Mouse (Mus musculus) regulatory T cell (primary cell): Measurements from ENCODE around the gene Lats2.

Experiments
- in situ Hi-C: fragments of 300-600 bp; cut with MboI, MseI; formaldehyde crosslinking; loops from one replicate; pipeline ENCODE4 v1.15.1; 2025; ENCODE audit warnings: high pct_unique_total_duplicates

Gene Lats2

DNA sequence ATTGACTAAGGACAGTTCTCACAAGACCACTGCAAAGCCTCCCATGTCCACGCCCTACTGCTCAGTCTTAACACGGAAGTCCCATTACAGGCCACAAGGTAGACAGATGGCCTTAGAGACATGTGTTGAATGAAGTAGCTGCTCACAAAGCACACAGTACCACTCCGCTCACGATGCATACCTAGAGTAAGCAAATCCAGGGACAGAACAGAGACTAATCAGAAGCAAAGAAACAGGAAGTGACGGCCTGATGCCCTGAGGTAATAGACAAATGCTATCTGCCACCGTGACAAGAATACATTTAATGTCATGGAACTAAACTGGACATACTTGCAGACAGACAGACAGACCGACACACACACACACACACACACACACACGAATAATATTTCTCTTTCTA lies 17.5 kb downstream of the Lats2 start:
- in situ Hi-C loops = no loop called here

DNA sequence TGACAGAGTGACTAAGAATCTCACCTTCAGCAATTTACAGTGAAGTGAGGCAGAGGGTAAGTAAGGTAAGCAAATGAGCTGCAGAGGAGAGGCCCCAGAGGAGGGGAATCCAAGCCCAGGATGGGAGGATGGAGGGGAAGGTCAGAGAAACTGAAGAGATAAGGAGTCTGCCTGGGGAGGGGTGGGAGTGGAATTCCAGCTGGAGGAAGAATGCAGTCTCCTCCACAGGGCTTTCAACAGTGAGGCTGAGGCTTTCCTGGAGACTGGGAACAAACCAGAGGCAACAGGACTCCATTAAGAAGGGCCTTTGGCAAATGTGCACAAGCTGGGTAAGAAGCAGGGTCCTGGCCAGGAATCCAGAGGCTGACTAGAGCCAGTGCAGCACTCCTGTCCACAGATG lies 21.1 kb downstream of the Lats2 start:
- in situ Hi-C loops = loop anchor here (5.0 kb wide), 1 partner anchor 65 kb away; no protein-coding TSS in a partner anchor

DNA sequence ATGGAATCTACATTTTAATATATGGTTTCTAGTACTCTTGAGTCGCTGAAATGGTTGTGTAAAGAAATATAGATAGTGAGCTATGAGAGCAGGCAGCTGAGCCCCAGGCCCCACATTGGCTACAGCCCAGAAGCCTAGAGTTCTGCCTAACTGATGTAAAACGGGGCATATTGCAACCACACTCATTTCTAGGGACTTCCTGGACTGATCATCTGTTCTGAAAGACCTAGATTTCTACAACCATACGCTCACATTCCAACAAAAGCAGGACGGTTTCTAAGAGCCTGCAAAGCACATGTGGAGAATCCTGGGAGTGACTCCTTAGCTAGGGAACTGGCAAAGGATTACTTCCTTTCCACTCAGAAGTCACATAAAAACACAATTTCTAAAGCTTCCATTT lies 22.0 kb downstream of the Lats2 start:
- in situ Hi-C loops = loop anchor here (5.0 kb wide), 1 partner anchor 66 kb away; no protein-coding TSS in a partner anchor

GRCm38 (mm10) chr14:57732668-57733293 lies 25.4 kb downstream of the Lats2 start:
- in situ Hi-C loops = no loop called here

DNA sequence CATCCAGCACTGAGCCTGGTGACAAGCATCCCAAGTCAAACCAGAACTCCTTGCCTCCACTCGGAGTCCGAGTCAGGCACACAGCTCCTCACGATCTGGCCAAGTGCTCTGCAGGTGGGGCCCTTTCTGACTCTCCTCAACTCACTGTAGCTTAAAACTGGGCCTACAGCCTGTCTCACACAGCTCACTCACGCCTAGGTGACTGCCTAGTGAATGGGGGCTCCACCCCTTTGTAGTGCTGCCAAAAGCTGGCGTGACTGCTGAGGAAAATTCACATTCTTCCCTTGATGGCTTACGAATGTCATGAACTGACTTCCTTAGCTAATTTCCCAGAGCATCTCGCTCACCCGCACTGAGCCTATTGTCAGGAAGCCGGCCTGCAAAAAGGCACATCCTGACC lies 27.7 kb downstream of the Lats2 start:
- in situ Hi-C loops = no loop called here

DNA sequence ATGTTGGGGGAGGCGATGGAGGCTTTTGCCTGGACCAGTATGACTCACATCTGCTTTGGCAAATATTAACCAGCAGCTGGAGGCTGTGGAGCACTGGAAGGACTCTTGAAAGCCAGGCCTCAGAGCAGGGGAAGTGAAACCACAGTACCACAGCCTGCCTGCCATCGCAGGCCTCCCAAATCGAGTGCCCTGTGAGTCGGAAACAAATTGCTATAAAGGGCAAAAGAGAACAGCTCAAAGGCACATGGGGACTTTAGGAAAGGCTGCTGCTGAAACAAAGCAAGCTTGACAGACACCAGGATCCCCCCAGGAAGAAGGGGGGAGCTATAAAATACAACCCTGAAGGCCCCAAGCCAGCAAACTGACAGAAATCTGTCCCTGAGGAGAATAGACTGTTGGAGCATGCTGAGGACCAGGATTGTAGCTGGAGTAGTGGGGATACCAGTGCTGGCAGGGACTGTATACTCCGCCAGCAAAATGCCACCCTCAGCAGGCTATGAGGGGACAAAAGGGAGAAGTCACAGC lies 28.2 kb downstream of the Lats2 start:
- in situ Hi-C loops = no loop called here

DNA sequence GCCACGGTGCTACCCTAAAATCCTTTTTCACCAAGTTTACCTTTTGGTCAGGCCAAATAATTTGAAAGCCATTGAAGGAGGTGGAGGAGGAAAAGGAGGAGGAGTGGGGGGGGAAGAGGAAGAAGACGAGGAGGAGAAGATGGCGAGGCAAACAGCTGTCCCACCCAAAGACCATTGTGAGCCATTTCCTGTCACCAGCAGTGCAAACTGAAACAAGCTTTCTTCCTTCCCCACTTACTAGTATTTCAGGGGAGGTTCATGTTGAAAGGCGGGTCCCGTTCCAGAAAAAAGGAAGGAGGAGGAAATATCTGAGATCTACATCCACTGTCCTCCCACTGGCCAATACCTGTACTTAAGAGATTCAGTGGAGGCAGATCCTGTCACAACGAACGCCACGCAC lies 28.8 kb downstream of the Lats2 start:
- in situ Hi-C loops = no loop called here

GRCm38 (mm10) chr14:57726172-57726571 lies 32.0 kb downstream of the Lats2 start:
- in situ Hi-C loops = no loop called here

- in situ Hi-C loops = no loop called here
These were observed 33.7 kb downstream of the Lats2 start for GRCm38 (mm10) chr14:57724473-57724872.

GRCm38 (mm10) chr14:57718245-57718644 lies 39.9 kb downstream of the Lats2 start:
- in situ Hi-C loops = no loop called here

DNA sequence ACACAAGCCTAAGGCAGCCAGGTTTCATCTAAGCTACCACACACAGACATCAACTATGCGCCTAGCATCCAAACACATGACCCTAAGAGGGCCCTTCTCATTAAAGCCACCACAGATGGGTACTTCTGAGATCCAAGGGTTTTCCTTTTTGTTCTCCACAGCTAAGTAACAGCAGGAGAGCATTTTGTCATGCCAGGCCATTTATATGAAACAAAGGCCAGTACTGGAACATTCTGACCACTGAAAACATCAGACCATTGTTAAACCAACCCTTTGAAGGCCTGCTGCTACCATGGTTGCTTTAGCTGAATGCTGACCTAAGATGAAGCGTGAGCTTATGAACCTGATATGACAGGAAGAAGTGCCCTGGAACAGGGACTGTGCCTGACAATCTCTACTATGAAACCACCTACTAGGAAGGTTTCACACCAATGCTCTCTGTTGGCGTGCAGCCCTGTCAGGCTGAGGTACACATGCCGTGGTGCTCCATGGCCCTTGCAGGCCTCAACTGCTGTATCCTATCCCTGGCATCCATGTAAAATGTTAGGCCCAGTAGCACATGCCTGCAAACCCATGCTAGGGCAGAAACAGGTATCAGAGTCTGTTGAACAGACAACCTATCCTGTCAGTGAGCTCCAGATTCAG lies 41.5 kb downstream of the Lats2 start:
- in situ Hi-C loops = no loop called here

DNA sequence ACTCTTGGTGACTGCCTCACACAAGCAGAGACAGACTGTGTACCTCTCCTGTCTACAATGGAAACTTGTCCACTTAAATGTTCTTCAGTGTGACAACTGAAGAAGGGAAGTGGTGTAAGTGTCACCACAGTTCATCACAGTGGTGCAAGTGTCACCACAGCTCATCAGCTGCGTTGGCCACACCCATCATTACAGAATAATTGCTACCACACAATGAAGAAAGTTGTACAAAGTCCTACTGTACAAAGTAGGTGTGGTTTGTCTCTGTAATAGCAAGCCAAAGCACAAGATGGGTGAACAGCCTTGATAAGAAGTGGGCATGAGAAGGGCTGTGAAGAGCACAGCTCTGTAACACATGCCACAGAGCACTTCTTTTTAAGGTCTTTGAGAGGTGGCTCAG lies 45.3 kb downstream of the Lats2 start:
- in situ Hi-C loops = no loop called here

DNA sequence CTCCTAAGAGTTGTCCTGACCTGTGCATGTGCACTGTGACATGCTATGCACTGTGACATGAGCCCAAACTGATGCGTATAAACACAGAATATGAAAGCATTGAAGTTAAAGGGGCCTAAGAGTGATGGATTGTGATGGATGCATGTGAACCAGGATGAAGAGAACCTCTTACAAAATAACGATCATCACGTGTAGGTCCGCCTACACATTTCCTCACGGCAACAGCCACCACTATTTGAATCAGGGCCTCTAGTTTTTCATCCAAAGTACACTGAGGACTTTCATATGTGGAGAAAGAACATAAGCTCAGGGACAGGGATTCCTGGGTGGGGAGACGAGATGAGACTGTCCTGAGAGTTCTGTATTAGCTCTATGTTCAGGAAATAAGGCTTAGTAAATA lies 47.1 kb downstream of the Lats2 start:
- in situ Hi-C loops = no loop called here

DNA sequence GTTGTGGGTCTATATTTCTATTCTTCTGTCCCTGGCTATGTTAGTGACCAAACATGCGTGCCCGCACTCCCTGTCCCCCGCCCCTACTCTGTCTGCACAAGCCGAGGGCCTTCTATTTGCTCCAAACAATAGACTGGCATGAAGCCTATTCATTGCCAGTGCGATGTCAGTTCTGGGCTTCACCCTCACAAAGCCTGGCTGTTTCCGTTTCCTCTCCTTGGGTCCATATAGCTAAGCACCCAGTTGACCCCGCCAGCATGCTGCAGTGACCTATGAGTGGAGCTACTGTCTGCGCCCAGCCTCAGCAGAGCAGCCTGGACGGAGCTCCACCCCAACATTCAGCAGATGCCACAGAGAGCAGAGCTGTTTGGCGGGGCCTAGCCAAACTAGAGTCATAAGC lies 49.0 kb downstream of the Lats2 start:
- in situ Hi-C loops = no loop called here

DNA sequence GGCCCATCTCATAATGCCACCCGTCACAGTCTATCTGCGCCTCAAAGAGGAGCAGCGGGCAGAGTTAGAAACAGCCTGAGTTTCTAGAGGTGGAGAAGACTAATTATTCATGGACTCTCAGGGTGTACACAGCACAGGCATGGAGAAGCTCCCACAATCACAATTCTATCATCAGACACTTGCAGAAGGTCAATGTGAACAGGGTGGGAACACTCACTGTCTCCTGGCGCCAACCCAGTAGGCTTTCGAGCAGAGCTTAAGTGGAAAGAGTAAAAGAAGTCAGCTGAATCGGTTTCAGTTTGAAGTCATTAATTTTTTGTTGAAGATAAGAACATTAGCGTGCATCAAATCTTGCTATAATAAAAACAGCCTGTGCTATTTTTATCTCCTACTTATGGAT lies 49.6 kb downstream of the Lats2 start:
- in situ Hi-C loops = no loop called here

GRCm38 (mm10) chr14:57707100-57707893 lies 50.9 kb downstream of the Lats2 start:
- in situ Hi-C loops = no loop called here

DNA sequence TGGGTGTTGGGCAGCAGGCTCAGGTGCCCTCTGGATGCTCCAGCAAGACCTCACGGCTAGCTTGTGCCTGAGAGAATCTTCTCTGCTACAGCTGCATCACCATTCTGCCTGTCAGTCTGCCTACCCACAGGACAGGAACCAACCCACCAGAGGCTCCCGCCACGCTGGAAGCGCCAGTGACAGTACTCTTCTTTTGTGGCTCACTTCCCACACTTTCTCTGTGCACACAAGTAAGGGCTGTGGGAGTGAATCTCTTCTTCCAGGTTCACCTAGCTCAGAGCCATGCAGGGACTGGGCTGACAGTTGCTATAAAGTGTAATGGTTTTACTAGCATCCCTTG lies 51.5 kb downstream of the Lats2 start:
- in situ Hi-C loops = no loop called here

- in situ Hi-C loops = no loop called here
These were observed 52.4 kb downstream of the Lats2 start for GRCm38 (mm10) chr14:57705759-57706158.

- in situ Hi-C loops = no loop called here
These were observed 53.1 kb downstream of the Lats2 start for GRCm38 (mm10) chr14:57705075-57705474.

GRCm38 (mm10) chr14:57701915-57702477 lies 56.2 kb downstream of the Lats2 start:
- in situ Hi-C loops = no loop called here

DNA sequence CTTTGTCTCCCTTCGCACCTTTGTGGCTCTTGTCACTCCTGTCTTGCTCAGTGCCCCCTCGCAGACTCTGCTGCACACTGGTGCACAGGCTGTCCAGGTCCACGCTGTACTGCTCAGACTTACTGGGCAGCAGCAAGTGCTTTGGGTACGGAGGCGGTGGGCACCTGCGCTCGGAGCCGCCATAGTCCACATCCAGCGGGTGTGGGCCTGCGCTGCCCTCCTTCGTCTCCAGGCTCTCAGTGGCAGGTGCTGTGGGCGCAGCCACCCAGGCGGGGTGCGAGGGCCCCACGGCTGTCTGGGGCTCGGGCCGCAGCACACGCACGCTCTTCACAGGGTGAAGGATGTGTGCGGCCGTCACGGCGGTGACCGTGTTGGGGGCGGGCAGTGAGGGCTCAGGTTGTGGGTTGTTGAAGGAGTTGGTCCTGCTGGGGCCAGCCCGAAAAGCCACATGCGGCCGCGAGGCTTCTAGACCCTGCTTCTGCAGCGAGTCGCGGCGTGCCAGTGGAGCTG lies 58.7 kb downstream of the Lats2 start:
- in situ Hi-C loops = loop anchor here (5.0 kb wide), 1 partner anchor 58 kb away; the partner anchor contains the start of gene Lats2

DNA sequence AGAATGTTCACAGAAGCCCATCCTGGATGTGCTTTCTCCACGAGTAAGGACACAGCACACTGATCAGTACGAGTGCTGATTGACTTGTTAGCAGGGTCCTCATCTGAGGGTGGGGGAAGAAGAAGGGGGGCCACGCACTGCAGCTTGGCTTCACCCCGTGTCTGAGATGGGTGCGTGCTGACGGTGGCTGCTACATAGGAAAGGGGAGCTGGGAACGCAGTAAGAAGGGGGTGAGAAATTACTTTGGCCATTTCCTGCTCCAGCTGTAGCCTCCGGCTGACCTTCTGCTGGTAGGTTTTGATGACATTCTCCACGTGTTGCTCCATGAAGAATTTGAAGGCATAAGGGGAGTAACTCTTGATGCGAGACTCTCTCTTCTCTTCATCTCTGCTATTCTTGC lies 59.2 kb downstream of the Lats2 start:
- in situ Hi-C loops = loop anchor here (5.0 kb wide), 1 partner anchor 58 kb away; the partner anchor contains the start of gene Lats2
